Mouse (Mus musculus) embryonic facial prominence, embryonic 10.5 days (tissue): Measurements from ENCODE around the gene Acer2. TPM values are rescaled to one million over a fixed set of nuclear protein-coding genes. Genes with fewer than 3 reads are reported as not detected.

ENCODE experiments used
- DNase-seq: peaks from one replicate; pipeline ENCODE4 v3.0.0-alpha.2; 2017; ENCODE audit warnings: low spot score
- H3K27ac ChIP-seq: fragments of 300-500 bp; sonication (generic); replicated peaks from 2 replicates; pipeline ENCODE4 v1.5.1; 2016; ENCODE audit warnings: mild to moderate bottlenecking
- H3K27me3 ChIP-seq: fragments of 300-500 bp; sonication (generic); replicated peaks from 2 replicates; pipeline ENCODE4 v1.6.1; 2016; ENCODE audit warnings: low read depth, mild to moderate bottlenecking; ENCODE audit not compliant: poor library complexity, severe bottlenecking
- H3K36me3 ChIP-seq: fragments of 300-500 bp; sonication (generic); replicated peaks from 2 replicates; pipeline ENCODE4 v1.6.1; 2016; ENCODE audit warnings: mild to moderate bottlenecking, moderate library complexity
- H3K4me1 ChIP-seq: fragments of 300-500 bp; sonication (generic); 2 replicates; pipeline ENCODE4 v1.6.1; 2016
- H3K4me3 ChIP-seq: fragments of 300-500 bp; sonication (generic); 2 replicates; pipeline ENCODE4 v1.5.1; 2016; ENCODE audit warnings: mild to moderate bottlenecking, moderate library complexity
- H3K9me3 ChIP-seq: fragments of 300-500 bp; sonication (generic); 2 replicates; pipeline ENCODE4 v1.6.1; 2016; ENCODE audit warnings: mild to moderate bottlenecking
- WGBS: fragments of 180-500 bp; shearing (Covaris S2); methylation state at CpG from one replicate; pipeline ENCODE4 v1.1.7; 2016; 5-methylcytosine and 5-hydroxymethylcytosine counted together
- polyA plus RNA-seq: library from polyadenylated mRNA; unstranded; fragments of >200 nt; fragmentation: Nextera tagmentation; extraction: Ambion mirVana; gene quantifications from 2 replicates; pipeline ENCODE4 v1.2.1, GENCODE M21; 2016

The Acer2 gene
- polyA plus RNA-seq, 1 experiment from 2014 or later: 17.0 TPM

DNA sequence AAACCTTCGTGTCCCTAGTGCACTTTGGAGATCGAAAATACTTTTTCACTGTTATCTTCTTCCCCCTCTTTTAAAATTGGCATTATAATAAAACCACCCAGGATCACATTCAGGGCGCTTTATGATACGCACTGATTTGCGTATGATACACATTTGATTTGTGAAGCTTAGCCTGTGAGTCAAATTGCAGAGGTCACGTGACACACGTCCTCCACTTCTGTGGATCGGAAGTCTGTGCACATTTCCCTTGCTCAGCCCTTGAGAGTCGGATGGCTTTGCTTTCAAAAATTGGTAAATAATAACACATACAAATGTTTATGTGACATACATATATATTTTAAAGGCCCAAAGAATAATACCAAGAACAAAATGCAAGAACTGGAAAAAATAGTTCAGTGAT, 62.0 kb downstream of the Acer2 start:
- 94% methylated on average over 9 of the region's 9 CpGs for WGBS
- H3K27me3 ChIP-seq: no peaks in the 10 kb centered on the region
- no peaks in the 10 kb centered on the region for H3K9me3 ChIP-seq
- H3K36me3 ChIP-seq: peaks cover 21% of the 10 kb centered on the region
- H3K4me3 ChIP-seq: no peak overlapping the region
- H3K4me1 ChIP-seq: peaks cover 2% of the 10 kb centered on the region
- no peak overlapping the region for H3K27ac ChIP-seq
- no peak for DNase-seq

DNA sequence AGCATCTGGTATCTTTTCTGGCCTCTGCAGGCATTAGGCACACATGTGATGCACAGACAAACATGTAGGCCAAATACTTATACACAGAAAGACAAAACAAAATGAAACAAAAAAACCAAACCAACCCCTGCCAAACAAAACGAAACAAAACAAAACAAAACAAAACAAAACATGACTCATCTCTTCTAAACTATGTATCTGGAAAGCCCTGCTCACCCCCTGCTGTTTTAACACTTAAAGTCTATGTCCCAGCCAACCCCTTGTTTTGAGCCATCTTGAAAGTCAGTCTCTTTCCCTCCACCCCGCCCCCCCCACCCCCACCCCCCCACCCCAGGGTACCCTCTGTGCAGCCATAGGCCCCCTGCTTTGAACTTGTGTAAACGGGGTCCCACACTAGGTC, 62.5 kb downstream of the Acer2 start:
- H3K4me1 ChIP-seq: no peaks in the 10 kb centered on the region
- H3K4me3 ChIP-seq: no peak overlapping the region
- H3K27me3 ChIP-seq: no peaks in the 10 kb centered on the region
- no peak overlapping the region for H3K27ac ChIP-seq
- peaks cover 21% of the 10 kb centered on the region for H3K36me3 ChIP-seq
- 66% methylated on average over 3 of the region's 3 CpGs for WGBS
- DNase-seq: no peak
- H3K9me3 ChIP-seq: no peaks in the 10 kb centered on the region

DNA sequence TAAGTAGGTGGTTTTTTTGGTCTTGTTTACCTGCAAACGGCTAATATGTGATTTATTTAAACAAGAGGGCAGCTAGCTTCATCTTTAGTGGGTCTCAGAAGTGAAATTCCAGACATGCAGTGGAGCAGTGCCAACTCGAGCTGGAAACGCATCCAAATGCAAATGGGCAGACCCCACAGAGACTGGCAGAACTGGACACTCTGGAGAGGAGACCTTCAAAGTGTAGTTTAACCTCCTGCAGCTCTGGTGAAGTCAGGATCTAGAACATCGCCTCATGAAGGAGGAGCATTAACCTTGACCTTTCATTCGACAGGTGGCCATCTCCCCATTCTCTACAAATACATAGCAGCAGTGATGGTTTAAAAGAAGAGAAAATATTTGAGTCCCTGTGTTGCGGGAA, 68.5 kb downstream of the Acer2 start:
- Histone ChIP-seq H3K4me3 (no peak overlapping the region), H3K4me1 (no peaks in the 10 kb centered on the region), H3K9me3 (no peaks in the 10 kb centered on the region), H3K36me3 (no peaks in the 10 kb centered on the region), H3K27me3 (no peaks in the 10 kb centered on the region), H3K27ac (no peak overlapping the region)
- WGBS: 89% methylated on average over 6 of the region's 6 CpGs
- no peak for DNase-seq

DNA sequence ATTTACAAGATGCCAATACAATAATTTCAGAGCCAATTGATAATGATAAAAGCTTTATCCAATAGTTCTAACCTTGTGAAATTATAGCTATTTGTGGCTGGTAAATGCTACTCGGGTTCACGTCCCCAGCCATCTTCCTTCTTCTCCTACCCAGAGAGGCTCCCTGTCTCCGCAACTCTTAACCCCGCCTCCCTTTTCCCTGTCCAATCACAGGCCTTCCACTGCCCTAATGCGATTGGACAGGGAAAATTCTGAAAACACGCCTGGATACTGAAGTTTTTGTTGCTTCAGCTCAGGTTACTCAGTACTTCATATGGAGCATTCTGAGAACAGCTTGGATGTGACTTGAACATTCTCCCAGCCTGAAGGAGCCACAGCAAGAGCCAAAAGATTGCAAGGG, 69.1 kb downstream of the Acer2 start:
- no peak overlapping the region for H3K27ac ChIP-seq
- DNase-seq: peak; percentile 29
- 51% methylated on average over 6 of the region's 6 CpGs for WGBS

DNA sequence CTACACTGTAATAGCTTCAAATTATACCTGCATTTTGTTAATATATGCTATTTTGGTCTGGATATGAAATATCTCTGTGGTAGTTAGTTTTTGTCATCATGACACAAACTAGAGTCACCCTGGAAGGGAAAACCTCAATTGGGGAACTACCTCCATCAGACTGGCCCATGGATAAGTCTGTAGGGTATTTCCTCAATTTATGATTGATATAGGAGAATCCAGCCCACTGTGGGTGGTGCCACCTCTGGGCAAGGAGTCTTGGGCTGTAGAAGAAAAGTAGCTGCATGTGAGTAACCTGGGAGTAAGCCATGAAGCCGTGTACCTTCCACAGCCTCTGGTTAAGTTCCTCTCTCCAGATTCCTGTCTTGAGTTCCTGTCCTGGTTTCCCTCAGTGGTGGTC, 74.6 kb downstream of the Acer2 start:
- Histone ChIP-seq H3K4me1 (0 out of 2 replicates have a peak, but pooled peaks cover 4% of the 10 kb centered on the region), H3K4me3 (no peak overlapping the region), H3K36me3 (no peaks in the 10 kb centered on the region), H3K27ac (no peak overlapping the region), H3K27me3 (no peaks in the 10 kb centered on the region), H3K9me3 (no peaks in the 10 kb centered on the region)
- WGBS: 93% methylated on average over 1 of the region's 1 CpGs
- no peak for DNase-seq

More for the DNA sequence above, 69.1 kb downstream of the Acer2 start:
- no peak overlapping the region for H3K4me3 ChIP-seq
- H3K4me1 ChIP-seq: no peaks in the 10 kb centered on the region
- no peaks in the 10 kb centered on the region for H3K9me3 ChIP-seq
- H3K36me3 ChIP-seq: no peaks in the 10 kb centered on the region
- H3K27me3 ChIP-seq: no peaks in the 10 kb centered on the region

DNA sequence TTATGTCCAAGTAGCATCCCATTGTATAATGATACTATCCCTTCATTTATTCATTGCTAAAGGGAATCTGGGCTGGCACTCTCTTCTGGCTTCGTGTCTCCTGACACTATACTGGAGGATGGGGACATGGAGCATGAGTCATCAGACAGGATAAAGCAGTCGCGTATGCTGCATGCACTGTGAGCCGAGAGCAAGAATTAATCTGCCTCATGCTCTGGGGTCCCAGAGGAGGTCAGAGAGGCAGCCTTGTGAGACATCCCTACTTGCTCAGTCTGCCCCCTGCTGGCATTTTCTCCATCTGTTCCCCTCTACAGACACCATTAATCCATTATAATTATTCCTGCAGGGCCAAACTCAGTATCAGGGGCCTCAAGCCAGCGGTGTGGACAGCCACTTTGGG, 79.3 kb downstream of the Acer2 start:
- Histone ChIP-seq H3K27me3 (no peaks in the 10 kb centered on the region), H3K4me3 (no peak overlapping the region), H3K27ac (no peak overlapping the region), H3K9me3 (no peaks in the 10 kb centered on the region), H3K4me1 (0 out of 2 replicates have a peak, but pooled peaks cover 8% of the 10 kb centered on the region), H3K36me3 (no peaks in the 10 kb centered on the region)
- 65% methylated on average over 5 of the region's 5 CpGs for WGBS
- DNase-seq: no peak

DNA sequence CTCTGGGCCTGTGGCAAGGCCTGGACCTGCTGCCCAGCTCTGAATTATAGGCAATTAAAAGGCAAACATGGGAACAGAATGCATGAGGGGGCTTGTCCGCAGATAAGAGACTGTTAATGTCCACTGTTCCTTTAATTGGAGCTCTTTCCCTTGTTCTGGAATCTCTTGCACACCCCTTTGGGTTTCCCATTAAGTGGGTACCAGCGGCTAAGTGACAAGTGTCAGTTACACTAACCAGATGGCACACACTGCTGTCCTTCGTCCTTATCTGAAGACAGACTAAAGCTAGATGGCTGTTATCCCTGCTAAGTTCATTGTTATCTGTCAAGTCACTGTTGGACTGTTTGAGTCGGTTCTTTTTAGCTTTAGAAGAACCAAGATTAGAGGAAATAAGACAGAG, 81.3 kb downstream of the Acer2 start:
- 86% methylated on average over 4 of the region's 4 CpGs for WGBS
- H3K36me3 ChIP-seq: no peaks in the 10 kb centered on the region
- H3K9me3 ChIP-seq: no peaks in the 10 kb centered on the region
- H3K4me3 ChIP-seq: no peak overlapping the region
- no peaks in the 10 kb centered on the region for H3K27me3 ChIP-seq
- H3K27ac ChIP-seq: no peak overlapping the region
- DNase-seq: no peak
- 0 out of 2 replicates have a peak, but pooled peaks cover 8% of the 10 kb centered on the region for H3K4me1 ChIP-seq

DNA sequence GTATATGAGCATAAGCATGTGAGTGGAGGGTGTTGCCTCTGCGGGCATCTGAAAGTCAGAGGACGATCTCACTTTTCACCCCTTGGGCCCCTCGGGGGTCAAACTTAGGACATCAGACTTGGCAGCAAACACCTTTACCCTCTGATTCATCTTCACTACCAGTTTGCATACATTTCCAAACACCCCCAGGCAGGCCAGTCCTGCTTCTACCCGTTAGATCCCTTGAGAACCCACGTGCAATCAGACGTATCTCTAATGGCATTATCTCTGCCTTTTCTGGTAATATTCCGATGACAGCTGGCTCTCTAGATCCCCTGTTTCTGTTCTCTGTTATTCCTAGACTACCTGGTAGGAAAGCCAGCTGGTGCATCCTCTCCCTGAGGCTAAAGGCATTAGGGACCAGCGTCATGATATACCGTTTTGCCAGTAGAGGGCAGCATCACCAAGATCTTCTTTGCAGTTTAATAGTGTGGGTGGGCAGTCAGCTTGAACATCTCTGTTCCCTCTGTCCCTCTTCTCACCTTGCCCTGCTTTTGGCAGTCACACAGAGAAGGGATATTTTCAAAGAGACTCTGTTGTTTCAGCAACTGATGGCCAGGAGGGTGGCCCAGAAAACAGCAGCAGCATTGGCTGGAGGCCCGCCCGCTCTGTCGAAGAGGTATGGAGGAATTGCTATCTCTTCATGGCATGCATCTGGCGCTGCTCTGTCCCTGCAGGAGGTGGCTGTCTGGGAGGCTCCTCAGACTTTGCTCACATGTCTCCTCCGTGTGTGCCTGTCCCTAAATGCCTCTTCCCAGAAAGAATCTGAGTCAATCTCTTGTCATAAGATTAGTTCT, 83.6 kb downstream of the Acer2 start:
- H3K9me3 ChIP-seq: no peaks in the 10 kb centered on the region
- no peak overlapping the region for H3K4me3 ChIP-seq
- 48% methylated on average over 14 of the region's 14 CpGs for WGBS
- peak; percentile 72 for DNase-seq
- H3K27ac ChIP-seq: no peak overlapping the region
- 0 out of 2 replicates have a peak, but pooled peaks cover 8% of the 10 kb centered on the region for H3K4me1 ChIP-seq
- H3K27me3 ChIP-seq: no peaks in the 10 kb centered on the region
- no peaks in the 10 kb centered on the region for H3K36me3 ChIP-seq

DNA sequence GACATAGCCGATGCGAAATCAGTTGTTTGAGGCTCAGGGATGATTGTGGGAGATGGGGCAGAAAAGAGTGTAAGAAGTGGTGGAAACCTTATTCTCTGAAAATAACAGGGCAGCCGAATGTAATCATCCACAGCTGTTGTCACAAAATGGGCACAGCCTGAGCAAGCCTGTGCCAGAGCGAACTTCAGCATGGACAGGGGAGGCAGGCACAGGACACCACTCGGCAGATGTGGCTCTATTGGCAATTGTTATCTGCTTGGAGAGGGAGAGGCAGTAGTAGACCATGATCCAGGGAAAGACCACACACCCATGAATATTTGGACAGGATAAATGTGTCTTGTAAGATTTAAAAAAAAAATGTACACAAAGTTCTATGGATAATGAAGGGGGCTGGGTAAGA, 103.1 kb downstream of the Acer2 start:
- Histone ChIP-seq H3K4me1 (no peaks in the 10 kb centered on the region), H3K27me3 (no peaks in the 10 kb centered on the region), H3K36me3 (no peaks in the 10 kb centered on the region), H3K27ac (no peak overlapping the region), H3K4me3 (no peak overlapping the region), H3K9me3 (no peaks in the 10 kb centered on the region)
- no peak for DNase-seq
- 84% methylated on average over 5 of the region's 5 CpGs for WGBS

Other genes with a start within 250 kb of the Acer2 start
- 70.4 and 75.4 TPM in 2 replicates for gene Plin2, start 204.3 kb upstream of the Acer2 start, polyA plus RNA-seq
- gene Dennd4c, start 125.8 kb upstream of the Acer2 start, polyA plus RNA-seq: 6.1 and 6.2 TPM in 2 replicates
- gene Rps6, start 17.0 kb upstream of the Acer2 start, polyA plus RNA-seq: 664 and 683 TPM in 2 replicates